Mouse (Mus musculus): ENCODE data around the gene Mars.
A peak's percentile ranks its signal among the peaks of the same experiment; 100 is the strongest.
"Not testable (repeated sequence)": the region's sequence is repeated elsewhere in the genome, so short reads cannot be mapped to it uniquely, and the experiment has no call there.

Gene Mars

GRCm38 (mm10) chr10:127336952-127337351 lies 25.4 kb upstream of the Mars start:
- no peak for DNase-seq

GRCm38 (mm10) chr10:127335271-127335670 lies 23.7 kb upstream of the Mars start:
- no peak for DNase-seq

- no peak for DNase-seq
These were observed 21.6 kb upstream of the Mars start for GRCm38 (mm10) chr10:127333152-127333551.

GRCm38 (mm10) chr10:127332211-127332874 lies 20.8 kb upstream of the Mars start:
- DNase-seq, result no peak

GRCm38 (mm10) chr10:127330212-127330611 lies 18.6 kb upstream of the Mars start:
- DNase-seq, result no peak

- peak in 1 of 2 experiments; percentile 57 for DNase-seq
These were observed 16.0 kb upstream of the Mars start for GRCm38 (mm10) chr10:127327461-127328145.

- peak in 1 of 2 experiments; percentile 45 for DNase-seq
These were observed 15.2 kb upstream of the Mars start for GRCm38 (mm10) chr10:127326828-127327227.

- peak in 1 of 2 experiments; percentile 44 for DNase-seq
These were observed 14.6 kb upstream of the Mars start for GRCm38 (mm10) chr10:127326017-127326801.

GRCm38 (mm10) chr10:127325454-127326016 lies 13.9 kb upstream of the Mars start:
- no peak for DNase-seq

- peak; percentile 32 to 58 for DNase-seq
These were observed 12.9 kb upstream of the Mars start for GRCm38 (mm10) chr10:127324495-127324894.

- no peak for DNase-seq
These were observed 11.7 kb upstream of the Mars start for GRCm38 (mm10) chr10:127323131-127323855.

- DNase-seq, result no peak
These were observed 11.1 kb upstream of the Mars start for GRCm38 (mm10) chr10:127322669-127323068.

- DNase-seq, result no peak
These were observed 10.6 kb upstream of the Mars start for GRCm38 (mm10) chr10:127322178-127322577.

GRCm38 (mm10) chr10:127321621-127322020 lies 10.0 kb upstream of the Mars start, which contains the start of gene Arhgap9:
TSS of gene Arhgap9 (plus strand) at chr10:127321964.
- DNase-seq, result no peak

- DNase-seq, result no peak
These were observed 8.4 kb upstream of the Mars start for GRCm38 (mm10) chr10:127319969-127320368.

- no peak for DNase-seq
These were observed 6.4 kb upstream of the Mars start for GRCm38 (mm10) chr10:127318009-127318408.

- no peak for DNase-seq
These were observed 5.7 kb upstream of the Mars start for GRCm38 (mm10) chr10:127317277-127317676.

- not testable (repeated sequence) for DNase-seq
These were observed 3.4 kb upstream of the Mars start for GRCm38 (mm10) chr10:127314950-127315349.

GRCm38 (mm10) chr10:127313516-127313915 lies 1.9 kb upstream of the Mars start:
- DNase-seq, result not testable (repeated sequence)

- no peak for DNase-seq
These were observed 1.3 kb upstream of the Mars start for GRCm38 (mm10) chr10:127312858-127313257.

- peak; percentile 81 to 87 for DNase-seq
These were observed 730 bp upstream of the Mars start for GRCm38 (mm10) chr10:127312356-127312676.
